Mouse (Mus musculus) mouse embryonic stem cell (cell line): Measurements from ENCODE around the gene Fam25c.
"Not testable (repeated sequence)": the region's sequence is repeated elsewhere in the genome, so short reads cannot be mapped to it uniquely, and the experiment has no call there.

Source experiments
- in situ Hi-C, 2 experiments: fragments of 300-500 bp; cut with MboI; formaldehyde crosslinking; loops; 1 replicate in 1 of 2; 3 replicates in 1 of 2; pipeline ENCODE4 v1.14.3; 2019 to 2020; ENCODE audit warnings: low sequenced_read_pairs in 2 of 2, low pct_unique_long_range_greater_than_20kb in 1 of 2, mixed read lengths in 1 of 2; ENCODE audit not compliant: unreplicated experiment in 1 of 2

The Fam25c gene

DNA sequence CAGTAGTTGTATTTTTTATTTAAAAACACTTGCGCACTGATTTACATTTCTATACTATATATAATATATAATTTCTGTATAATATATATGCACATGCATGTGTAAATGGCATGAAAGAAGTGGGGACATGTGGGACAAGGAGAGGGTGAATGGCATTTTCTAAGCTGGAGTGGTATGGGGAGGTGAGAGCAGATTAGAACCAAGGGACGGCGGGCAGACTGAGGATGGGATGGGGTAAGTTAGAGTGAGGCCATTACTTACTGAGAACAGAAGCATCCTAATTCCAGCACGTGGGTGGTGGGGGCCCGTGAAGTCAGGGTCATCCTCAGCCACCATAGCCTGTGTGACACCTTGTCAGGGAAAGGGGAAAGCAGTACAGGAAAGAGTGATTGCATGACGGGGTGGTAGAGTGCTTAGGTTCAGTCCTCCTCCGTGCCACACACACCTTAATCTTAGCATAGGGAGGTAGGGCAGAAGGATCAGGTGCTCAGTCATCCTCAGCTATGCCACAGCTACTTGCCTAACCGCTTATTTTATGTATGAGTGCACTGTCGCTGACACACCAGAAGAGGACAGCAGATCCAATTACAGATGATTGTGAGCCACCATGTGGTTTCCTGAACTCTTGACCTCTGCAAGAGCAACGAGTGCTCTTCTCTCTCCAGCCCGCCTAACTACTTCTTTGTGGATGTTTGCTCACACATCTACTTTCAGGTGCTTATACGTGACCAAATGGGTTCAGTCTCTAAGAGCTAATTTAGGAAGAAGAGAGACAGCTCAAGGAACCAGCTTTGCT is 9.3 kb downstream of the Fam25c start:
- in situ Hi-C loops, result loop anchor here in 1 of 2 experiments (25.0 kb wide), 1 partner anchor 391 kb away; no protein-coding TSS in a partner anchor

DNA sequence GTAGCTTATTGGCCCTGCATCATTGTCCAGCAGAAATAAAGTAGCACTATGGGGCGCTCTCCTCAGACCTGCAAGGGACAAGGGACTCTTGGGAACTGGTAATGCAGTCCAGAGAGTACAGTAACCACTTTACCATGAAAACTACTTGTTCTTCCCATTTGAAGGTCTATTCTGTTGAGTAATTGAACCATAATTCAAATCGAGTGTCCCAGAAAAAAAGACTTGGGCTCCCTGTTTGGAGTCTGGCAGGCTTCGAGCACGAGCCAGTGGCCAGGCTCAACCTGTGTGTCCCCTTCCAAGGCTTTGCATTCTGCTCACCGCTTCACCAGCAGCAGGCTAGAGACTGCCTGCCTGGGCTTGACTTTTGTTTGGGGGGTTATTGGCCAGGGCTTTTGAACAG is 10.9 kb downstream of the Fam25c start:
- in situ Hi-C loops, result loop anchor here in 1 of 2 experiments (25.0 kb wide), 1 partner anchor 393 kb away; no protein-coding TSS in a partner anchor

DNA sequence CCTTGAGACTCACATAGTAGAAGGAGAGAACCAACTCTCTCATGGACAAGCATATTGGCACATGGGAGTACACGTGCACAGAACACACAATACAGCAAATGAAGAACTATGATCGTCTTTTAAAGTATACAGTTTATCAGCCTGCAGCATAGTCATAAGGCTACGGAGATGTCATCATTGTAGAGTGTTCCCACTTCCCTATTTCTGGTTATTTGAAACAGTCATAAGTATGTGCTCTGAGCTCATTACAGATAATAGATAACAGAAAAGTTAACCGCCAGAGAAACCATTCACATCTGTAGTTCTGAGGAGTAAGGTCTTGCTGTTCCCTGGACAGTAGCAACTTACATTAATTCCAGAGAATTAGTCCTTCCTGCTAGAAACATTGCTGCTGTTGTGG is 12.2 kb downstream of the Fam25c start:
- in situ Hi-C loops, result loop anchor here in 1 of 2 experiments (25.0 kb wide), 1 partner anchor 394 kb away; no protein-coding TSS in a partner anchor

DNA sequence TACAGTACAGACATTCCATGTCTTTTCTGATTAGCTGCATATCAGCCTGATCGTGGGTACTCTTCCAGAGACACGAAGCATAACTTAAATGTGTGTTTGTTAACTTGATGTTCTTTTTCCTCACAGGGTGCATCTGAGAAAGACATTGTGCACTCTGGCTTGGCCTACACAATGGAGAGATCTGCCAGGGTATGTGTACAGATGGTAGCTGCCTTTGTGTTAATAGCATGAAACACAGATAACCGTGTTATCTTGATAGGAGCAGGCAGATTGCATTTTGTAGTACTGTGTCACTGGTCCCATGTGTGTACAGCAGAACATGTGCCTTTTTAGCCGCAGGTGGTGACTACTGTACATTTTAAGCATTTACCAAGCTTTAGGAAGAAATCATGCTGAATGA is 13.2 kb downstream of the Fam25c start:
- in situ Hi-C loops, result loop anchor here in 1 of 2 experiments (25.0 kb wide), 1 partner anchor 395 kb away; no protein-coding TSS in a partner anchor

DNA sequence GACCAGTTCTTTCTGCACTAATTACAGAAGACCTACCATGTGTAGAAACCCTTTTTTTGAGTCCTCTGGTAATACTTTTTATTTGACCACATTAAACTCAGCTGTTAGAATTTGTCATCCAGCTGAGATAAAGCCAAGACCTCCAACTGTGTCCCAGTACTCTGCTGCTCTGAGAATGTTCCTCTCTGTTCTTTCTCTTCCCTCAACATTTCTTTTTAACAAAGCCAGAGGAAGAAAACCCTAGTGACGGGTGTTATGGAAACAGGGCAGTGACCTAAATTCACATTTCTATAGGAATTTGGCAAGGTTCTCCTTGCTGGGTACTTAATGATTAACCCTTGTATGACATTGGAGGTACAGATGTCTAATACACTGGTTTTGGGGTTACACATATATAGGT is 15.8 kb downstream of the Fam25c start:
- in situ Hi-C loops, result loop anchor here in 1 of 2 experiments (25.0 kb wide), 1 partner anchor 398 kb away; no protein-coding TSS in a partner anchor

DNA sequence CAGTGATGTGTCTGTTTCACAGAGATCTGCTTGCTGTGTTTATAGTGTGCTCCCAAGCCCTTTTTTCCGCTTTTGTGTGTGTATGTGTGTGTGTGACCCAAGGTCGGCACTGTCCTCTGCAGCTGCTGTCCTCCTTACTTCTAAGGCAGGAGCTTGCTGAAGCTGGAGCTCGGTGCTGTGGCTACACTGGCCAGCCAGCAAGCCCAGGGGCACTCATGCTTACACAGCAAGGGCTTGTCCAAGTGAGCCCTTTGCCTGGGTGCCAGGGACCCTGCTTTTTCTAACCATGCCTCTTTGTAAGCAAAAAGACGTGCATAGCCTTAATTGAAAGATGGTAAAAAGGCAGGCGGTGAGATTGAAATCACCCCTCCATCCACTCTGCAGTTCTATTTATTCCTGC is 22.8 kb downstream of the Fam25c start:
- in situ Hi-C loops, result loop anchor here in 1 of 2 experiments (25.0 kb wide), 1 partner anchor 405 kb away; no protein-coding TSS in a partner anchor

DNA sequence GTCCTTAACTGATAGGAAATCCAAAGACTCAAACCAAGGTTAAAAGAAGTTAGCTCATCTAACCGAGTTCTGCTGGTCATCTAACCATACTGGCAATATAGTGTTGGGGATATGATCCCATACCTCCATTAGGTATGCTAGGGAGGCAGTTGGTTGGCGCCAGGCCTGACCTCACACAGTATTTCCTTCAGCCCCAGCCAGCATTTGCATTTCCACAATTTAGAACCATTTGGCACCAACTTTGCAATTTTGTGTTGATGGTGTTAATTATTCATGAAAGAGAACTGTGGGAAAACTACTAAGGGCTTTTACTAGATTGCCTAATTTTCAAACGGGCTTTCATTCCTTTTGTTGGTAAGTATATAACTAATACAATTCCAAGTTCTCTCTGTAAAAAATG is 23.3 kb downstream of the Fam25c start:
- in situ Hi-C loops, result loop anchor here in 1 of 2 experiments (25.0 kb wide), 1 partner anchor 405 kb away; no protein-coding TSS in a partner anchor

DNA sequence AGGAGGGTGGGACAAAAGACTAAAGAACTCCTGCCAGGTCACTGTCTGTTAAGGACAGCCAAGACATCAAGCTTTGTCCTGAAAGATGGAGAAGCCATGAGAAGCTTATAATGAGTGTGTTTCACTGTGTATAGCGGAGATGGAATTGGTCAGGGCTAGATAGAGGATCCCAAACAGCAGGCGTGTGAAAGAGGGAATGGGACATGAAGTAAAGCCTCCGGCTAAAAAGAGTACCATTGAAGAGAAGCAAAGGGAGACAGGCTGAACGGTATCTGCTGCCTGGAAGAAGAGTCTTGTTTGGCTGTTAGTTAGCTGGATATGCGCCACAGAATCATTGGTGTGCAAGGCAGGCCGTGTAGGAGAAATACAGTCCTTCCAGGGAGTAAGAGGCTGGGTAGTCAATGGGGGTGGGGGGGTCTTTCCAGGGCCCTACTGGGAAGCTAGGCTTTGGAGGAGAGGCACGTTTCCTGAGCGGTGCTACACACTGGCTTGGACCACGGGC is 24.5 kb downstream of the Fam25c start:
- in situ Hi-C loops, result loop anchor here in 1 of 2 experiments (25.0 kb wide), 1 partner anchor 407 kb away; no protein-coding TSS in a partner anchor

DNA sequence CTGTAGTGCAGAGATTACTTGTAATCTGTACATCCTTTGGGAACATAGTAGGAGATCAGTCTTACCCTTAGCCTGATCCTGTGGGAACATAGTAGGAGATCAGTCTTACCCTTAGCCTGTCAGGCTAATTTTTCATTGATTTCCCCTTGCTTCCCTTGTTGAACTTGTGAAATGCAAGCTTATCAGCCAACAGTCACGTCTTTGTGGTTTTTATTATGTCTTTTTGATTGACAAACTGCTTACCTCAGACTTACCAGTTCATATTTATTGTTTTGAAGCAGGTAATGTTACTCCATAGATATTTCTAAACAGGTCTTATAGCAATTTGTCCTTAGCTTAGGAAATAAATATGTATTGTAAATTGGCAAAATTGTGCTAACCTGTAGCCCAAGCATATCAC is 27.6 kb downstream of the Fam25c start:
- in situ Hi-C loops, result loop anchor here in 1 of 2 experiments (25.0 kb wide), 1 partner anchor 410 kb away; no protein-coding TSS in a partner anchor

DNA sequence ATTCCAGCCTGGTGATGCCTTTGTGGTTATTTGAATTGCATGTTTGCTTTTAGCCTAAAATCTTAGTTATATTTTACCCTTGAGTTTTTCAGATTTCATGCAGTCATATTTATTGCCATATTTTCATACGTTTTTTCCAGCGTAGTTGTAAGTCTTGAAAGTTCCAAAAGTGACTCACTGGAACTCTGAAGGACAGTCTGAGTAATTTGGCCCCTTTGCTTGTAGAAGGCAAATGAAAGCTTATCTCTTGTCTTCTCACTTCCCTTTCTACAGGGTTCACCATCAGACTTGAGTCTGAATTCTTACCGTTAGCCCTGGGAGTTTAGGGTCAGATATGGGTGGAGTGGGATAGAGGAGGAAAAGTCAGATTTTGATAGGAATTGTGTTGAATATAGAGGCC is 28.6 kb downstream of the Fam25c start:
- in situ Hi-C loops, result loop anchor here in 1 of 2 experiments (25.0 kb wide), 1 partner anchor 411 kb away; no protein-coding TSS in a partner anchor

DNA sequence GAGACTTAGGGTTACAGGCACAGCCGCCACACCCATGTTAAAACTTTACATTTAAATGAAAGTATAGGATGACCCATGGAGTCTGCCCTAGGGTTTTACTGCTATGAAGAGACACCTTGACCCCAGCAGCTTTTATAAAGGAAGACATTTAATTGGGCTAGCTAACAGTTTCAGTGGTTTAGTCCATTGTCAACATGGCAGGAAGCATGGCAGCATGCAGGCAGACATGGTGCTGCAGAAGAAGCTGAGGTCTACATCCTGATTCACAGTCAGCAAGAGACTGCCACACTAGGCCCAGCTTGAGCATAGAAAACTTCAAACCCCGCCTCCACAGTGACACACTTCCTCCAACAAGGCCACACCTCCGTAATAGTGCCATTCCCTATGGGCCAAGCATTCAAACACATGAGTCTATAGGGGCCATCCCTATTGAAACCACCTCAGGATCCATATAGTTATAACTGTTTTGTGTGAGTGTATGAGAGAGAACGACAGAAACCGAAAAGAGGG is 31.6 kb downstream of the Fam25c start:
- in situ Hi-C loops, result no loop called here

DNA sequence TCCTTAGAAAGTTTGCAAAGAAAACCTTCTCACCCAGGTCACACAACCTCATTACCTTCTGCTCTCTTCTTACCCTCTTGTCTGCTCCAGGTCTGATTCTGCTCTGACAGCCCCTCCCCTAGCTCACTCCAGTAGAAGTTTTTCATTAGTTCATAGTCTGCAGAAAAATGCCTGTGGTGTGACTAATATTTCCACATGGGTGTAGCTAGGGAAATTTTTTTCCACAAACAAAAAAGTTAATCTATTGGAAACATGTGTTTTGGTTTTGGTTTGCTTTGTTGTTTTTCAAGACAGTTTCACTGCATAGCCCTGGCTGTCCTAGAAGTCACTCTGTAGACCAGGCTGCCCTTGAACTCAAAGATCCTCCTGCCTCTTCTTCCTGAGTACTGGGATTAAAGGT is 37.1 kb downstream of the Fam25c start:
- in situ Hi-C loops, result no loop called here

DNA sequence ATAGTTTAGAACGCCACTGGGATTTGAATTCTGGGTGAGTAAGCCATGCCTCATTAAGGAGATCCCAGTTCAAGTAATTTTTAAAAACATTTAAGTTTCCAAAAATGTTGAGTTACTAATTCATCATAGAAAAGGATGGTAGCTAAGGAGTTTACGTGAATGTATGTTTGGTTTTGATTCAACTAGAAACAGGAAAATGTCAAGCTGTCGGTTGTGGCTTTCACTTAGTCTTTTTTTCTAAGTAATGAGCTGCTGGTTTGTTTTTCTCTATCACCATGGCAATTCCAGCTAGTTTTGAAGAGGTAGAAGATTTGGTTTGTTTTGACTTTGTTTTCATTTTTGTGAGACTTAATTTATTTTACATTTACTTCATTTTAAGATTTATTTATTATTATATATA is 37.8 kb downstream of the Fam25c start:
- in situ Hi-C loops, result no loop called here

DNA sequence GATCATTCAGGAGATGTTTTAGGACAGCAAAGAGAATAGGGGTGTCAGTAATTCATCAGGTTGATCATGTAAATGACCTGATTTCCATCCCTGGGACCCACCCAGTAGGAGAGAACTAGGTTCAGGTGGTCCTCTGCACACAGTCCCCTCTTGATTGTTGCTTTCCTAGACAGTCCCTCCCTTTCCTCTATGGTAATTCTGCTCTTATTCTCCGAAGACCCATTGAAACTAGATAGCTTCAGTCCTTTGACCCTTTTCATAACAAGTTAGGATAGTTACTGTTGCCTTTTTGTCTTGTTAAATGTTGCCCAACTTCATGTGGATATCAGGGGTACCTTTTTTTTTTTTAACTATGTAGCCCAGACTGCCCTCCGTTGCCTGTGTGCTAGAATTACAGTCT is 38.9 kb downstream of the Fam25c start:
- in situ Hi-C loops, result no loop called here

DNA sequence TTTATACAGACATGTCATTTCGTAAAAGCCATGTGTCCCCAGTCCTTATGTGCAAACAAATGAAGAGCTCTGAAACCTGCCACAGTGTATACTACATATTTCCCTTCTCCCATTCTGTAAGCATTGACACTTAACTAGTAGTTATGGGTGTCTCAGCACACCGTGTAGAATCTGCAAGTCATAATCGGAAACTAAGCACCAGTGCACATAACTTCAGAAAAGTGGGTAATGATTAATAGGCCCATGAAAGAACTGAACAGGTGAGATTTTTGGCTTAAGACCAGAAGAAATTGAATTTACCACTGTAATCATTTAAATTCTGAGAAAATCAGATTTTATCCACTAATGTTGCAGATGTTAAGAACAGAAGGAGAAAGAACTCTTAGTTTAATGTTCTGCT is 40.4 kb downstream of the Fam25c start:
- in situ Hi-C loops, result no loop called here

DNA sequence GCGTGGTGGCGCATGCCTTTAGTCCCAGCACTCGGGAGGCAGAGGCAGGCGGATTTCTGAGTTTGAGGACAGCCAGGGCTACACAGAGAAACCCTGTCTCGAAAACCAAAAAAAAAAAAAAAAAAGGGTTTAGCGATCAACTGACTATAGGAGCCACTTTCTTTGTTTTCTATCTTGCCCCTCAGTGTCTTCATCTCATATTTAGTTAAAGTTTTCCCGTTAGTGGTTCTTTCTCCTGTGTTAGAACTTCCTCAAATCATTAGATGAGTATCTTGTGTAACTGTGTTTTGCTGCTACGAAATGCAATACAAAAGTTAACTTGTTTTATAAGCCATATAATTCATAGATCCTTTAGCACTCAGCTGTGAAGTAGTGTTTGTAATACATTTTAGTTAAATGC is 40.9 kb downstream of the Fam25c start:
- in situ Hi-C loops, result not testable (repeated sequence)

DNA sequence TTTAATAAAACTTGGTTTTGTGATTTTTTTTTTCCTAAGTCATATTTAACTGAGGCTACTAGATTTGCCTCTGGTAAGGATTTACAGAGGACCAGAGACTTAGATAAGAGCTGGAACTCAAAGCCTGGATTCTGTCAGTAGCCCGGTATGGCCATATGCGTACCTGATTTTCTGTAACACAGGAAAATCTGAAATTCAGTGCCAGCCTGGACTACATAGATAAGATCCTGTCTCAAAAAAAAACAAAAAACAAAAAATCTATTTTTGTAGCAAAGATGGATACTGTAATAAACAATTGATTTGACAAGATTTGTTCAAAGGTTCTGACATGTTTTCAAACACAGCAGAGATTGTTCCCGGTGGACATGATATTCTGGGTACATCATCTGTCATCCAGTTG is 41.6 kb downstream of the Fam25c start:
- in situ Hi-C loops, result no loop called here

DNA sequence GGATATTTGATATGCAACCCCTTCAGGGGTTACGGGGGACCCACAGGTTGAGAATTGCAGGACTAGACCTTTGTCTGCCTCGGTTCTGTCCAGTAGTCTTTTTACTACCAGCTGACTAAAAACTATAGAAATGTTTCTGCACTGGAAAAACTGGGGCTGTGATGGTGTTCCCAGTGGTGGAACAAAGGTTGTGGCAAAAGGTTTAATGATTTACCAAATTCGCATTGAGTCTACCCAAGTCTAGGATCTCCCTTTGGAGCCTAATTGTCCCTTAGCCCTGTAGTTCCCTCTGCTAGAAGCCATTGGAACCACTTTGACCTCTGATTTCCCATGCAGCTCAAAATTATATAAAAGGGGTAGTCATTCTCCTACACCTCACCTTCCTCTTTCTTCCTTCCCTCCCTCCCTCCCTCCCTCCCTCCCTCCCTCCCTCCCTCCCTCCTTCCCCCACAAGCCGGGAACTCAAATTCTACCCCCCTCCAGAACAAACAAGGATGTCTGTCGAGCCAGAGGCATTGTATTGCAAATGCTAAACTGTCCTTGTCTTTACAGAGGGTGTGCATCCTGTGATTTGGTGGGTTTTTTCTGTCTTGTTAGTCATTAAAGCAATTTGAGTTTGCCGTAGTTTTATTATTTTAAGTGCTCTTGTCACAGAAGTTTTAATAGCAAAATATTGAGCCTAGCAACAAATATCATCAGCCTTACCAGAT is 42.7 kb downstream of the Fam25c start:
- in situ Hi-C loops, result no loop called here

DNA sequence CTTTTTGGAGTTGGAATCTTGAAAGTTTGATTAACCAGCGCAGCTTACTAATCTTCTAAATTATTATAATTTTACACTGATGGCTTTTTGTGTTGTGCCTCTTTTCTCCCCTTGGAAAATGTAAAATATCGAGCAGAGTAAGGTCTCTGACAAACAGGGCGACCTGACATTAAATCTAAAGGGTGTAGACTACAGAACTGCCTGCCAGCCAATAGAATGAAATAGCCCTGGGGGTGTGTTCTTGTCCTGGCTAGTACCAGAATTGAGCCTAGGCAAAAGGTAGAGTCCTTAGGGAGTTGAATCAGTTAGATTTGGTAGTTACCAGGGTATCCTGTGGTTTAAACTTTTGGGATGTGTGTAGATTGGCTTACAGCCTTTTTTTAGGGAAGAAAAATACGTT is 43.5 kb downstream of the Fam25c start:
- in situ Hi-C loops, result no loop called here
